Mouse (Mus musculus) lung, postnatal 25 days (tissue): Measurements from ENCODE around the gene Tcf21.

Source experiments
- DNase-seq: peaks from one replicate; pipeline ENCODE4 v3.0.0; 2022; ENCODE audit warnings: low spot score

Gene Tcf21

GRCm38 (mm10) chr10:22815461-22816236 lies 4.3 kb downstream of the Tcf21 start:
- no peak for DNase-seq

GRCm38 (mm10) chr10:22814771-22815170 lies 5.2 kb downstream of the Tcf21 start:
- no peak for DNase-seq

- DNase-seq, result no peak
Measured at GRCm38 (mm10) chr10:22814294-22814693, 5.7 kb downstream of the Tcf21 start.

GRCm38 (mm10) chr10:22813317-22813960 lies 6.5 kb downstream of the Tcf21 start:
- no peak for DNase-seq

- no peak for DNase-seq
Measured at GRCm38 (mm10) chr10:22811921-22812320, 8.1 kb downstream of the Tcf21 start.

GRCm38 (mm10) chr10:22782684-22783083 lies 37.3 kb downstream of the Tcf21 start:
- no peak for DNase-seq

GRCm38 (mm10) chr10:22781466-22781865 lies 38.5 kb downstream of the Tcf21 start:
- no peak for DNase-seq

GRCm38 (mm10) chr10:22777939-22778338 lies 42.0 kb downstream of the Tcf21 start:
- DNase-seq, result peak; percentile 8

GRCm38 (mm10) chr10:22776007-22776698 lies 43.8 kb downstream of the Tcf21 start:
- DNase-seq, result no peak

- DNase-seq, result no peak
Measured at GRCm38 (mm10) chr10:22775456-22775855, 44.5 kb downstream of the Tcf21 start.

- DNase-seq, result no peak
Measured at GRCm38 (mm10) chr10:22774626-22775025, 45.3 kb downstream of the Tcf21 start.
